In the genomic region with DNA sequence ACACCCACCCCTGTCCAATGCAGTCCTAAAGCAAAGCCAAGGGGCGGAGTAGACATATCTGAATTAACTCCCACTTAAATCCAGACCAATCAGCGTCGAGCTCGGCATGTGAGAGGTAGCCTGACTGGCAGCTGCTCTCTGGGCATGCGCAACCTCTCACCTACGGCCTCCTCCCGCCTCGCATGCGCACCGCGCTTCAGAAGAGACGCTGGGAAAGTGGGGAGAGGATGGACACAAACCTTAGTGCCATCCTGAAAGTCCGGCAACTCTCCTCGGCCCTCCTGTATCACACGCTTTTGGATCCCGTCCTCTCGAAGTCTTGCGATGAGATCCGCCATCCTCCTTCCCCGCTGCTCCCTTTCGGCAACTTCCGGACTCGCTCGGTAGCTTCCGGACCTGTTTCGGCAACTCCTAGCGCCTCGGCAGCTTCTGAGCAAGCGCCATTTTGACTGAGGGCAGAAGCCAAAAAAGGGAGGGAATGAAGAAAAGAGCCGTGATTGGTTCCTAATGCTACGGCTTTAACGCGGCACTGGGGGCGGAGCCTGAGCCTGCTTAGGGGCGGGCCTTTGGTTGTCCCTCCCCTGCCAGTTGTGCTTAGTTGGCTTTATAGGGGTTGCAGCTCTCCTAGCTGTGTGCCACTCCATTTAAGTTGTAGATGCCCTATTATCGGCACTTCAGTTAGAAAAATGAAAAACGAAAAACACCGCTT, we compare ENCODE assay signal across 1 mouse cellular context.
A peak's percentile ranks its signal among the peaks of the same experiment; 100 is the strongest.
TF ChIP-seq lines count a peak whose summit lies in the region.

No protein-coding gene starts in this region.

TF ChIP-seq in MEL, 35 proteins besides CTCF, POLR2A, EP300 and RAD21:
- peak; percentile 54 for TF ChIP-seq SIN3A (IDR thresholded peaks at IDR 0.05; ENCODE audit: low read length)
- no peak for TF ChIP-seq GATA1 (IDR thresholded peaks at IDR 0.05; ENCODE audit: low read depth, low read length)
- no peak for TF ChIP-seq CHD2 (IDR thresholded peaks at IDR 0.05; ENCODE audit: low read length)
- peak; percentile 31; the same call in 1 of the 2 replicates for TF ChIP-seq NELFE (IDR thresholded peaks at IDR 0.05; ENCODE audit: low read depth, low read length)
- no peak for TF ChIP-seq POLR2AphosphoS5 (IDR thresholded peaks at IDR 0.05; ENCODE audit: borderline replicate concordance, low read depth, low read length)
- no peak for TF ChIP-seq UBTF (IDR thresholded peaks at IDR 0.05; ENCODE audit: borderline replicate concordance, insufficient read depth, low read depth, low read length)
- TF ChIP-seq ZKSCAN1 (IDR thresholded peaks at IDR 0.05; ENCODE audit: low read depth, low read length): no peak
- TF ChIP-seq MEF2A (IDR thresholded peaks at IDR 0.05; ENCODE audit: extremely low read depth, insufficient replicate concordance, low read depth, low read length, poor library complexity, severe bottlenecking): no peak
- peak; percentile 87 for TF ChIP-seq ELF1 (IDR thresholded peaks at IDR 0.05; ENCODE audit: low read depth, low read length)
- TF ChIP-seq HCFC1 (IDR thresholded peaks at IDR 0.05; ENCODE audit: low read depth, low read length): peak; percentile 95
- TF ChIP-seq USF2 (IDR thresholded peaks at IDR 0.05; ENCODE audit: borderline replicate concordance in 1 of 2, insufficient read depth in 1 of 2, low read depth in 1 of 2, low read length in 2 of 2): no peak
- TF ChIP-seq KAT2A (conservative IDR thresholded peaks at IDR 0.05; ENCODE audit: low read depth, low read length): peak; percentile 86
- TF ChIP-seq MYC (IDR thresholded peaks at IDR 0.05; ENCODE audit: low read depth, low read length): peak; percentile 32; the same call in 1 of the 2 replicates
- no peak for TF ChIP-seq CHD1 (IDR thresholded peaks at IDR 0.05; ENCODE audit: low read depth, low read length)
- peak; percentile 53 for TF ChIP-seq TBP (IDR thresholded peaks at IDR 0.05; ENCODE audit: low read depth, low read length)
- no peak for TF ChIP-seq USF1 (IDR thresholded peaks at IDR 0.05; ENCODE audit: low read depth, low read length)
- TF ChIP-seq TCF12 (IDR thresholded peaks at IDR 0.05; ENCODE audit: low read depth, low read length): peak; percentile 65
- TF ChIP-seq ZC3H11A (IDR thresholded peaks at IDR 0.05; ENCODE audit: low read depth, low read length): no peak
- TF ChIP-seq RCOR1 (IDR thresholded peaks at IDR 0.05; ENCODE audit: low read depth, low read length): no peak
- no peak for TF ChIP-seq MAZ (IDR thresholded peaks at IDR 0.05; ENCODE audit: low read depth, low read length)
- no peak for TF ChIP-seq SMC3 (IDR thresholded peaks at IDR 0.05; ENCODE audit: low read depth, low read length)
- TF ChIP-seq ZNF384 (IDR thresholded peaks at IDR 0.05; ENCODE audit: low read depth, low read length): no peak; the same call in 1 of the 2 replicates
- TF ChIP-seq MYB (IDR thresholded peaks at IDR 0.05; ENCODE audit: low read depth, low read length): no peak
- peak; percentile 84 for TF ChIP-seq ZMIZ1 (IDR thresholded peaks at IDR 0.05; ENCODE audit: low read depth, low read length)
- 0 out of 2 replicates have a peak, but pooled peaks have one; percentile 40 for TF ChIP-seq E2F4 (IDR thresholded peaks at IDR 0.05; ENCODE audit: borderline replicate concordance, low read depth, low read length)
- TF ChIP-seq MAFK (IDR thresholded peaks at IDR 0.05; ENCODE audit: borderline replicate concordance, low read depth, low read length): no peak
- peak; percentile 93 for TF ChIP-seq NRF1 (IDR thresholded peaks at IDR 0.05; ENCODE audit: insufficient read depth, low read depth, low read length, poor library complexity, severe bottlenecking)
- no peak for TF ChIP-seq GABPA (IDR thresholded peaks at IDR 0.05; ENCODE audit: low read depth, low read length)
- no peak for TF ChIP-seq BHLHE40 (IDR thresholded peaks at IDR 0.05; ENCODE audit: borderline replicate concordance, low read depth, low read length)
- no peak for TF ChIP-seq JUND (IDR thresholded peaks at IDR 0.05; ENCODE audit: low read depth, low read length)
- 0 out of 2 replicates have a peak, but pooled peaks have one; percentile 28 for TF ChIP-seq ETS1 (IDR thresholded peaks at IDR 0.05; ENCODE audit: low read depth, low read length)
- TF ChIP-seq POLR2AphosphoS2 (IDR thresholded peaks at IDR 0.05; ENCODE audit: low read length): 0 out of 2 replicates have a peak, but pooled peaks have one; percentile 58
- peak; percentile 3 for TF ChIP-seq MXI1 (IDR thresholded peaks at IDR 0.05; ENCODE audit: low read depth, low read length)
- peak; percentile 100 for TF ChIP-seq MAX (IDR thresholded peaks at IDR 0.05; ENCODE audit: low read length)
- TF ChIP-seq TAL1 (IDR thresholded peaks at IDR 0.05; ENCODE audit: low read length): no peak
